Mouse (Mus musculus) inflammation-experienced regulatory T-cells, adult 16 weeks (primary cell): Measurements from ENCODE around the gene Hao1. TPM values are rescaled to one million over a fixed set of nuclear protein-coding genes. Genes with fewer than 3 reads are reported as not detected.

Experiments
- polyA plus RNA-seq: library from polyadenylated mRNA; unstranded; fragments of 100-300 nt; shearing (Covaris generic); gene quantifications from one replicate; pipeline ENCODE4 v1.2.1, GENCODE M21; 2017

Gene Hao1
- not detected for polyA plus RNA-seq

GRCm38 (mm10) chr2:134554221-134554727 lies at the start of gene Hao1:
TSS of gene Hao1 (minus strand) at chr2:134554368.

Other genes starting within 250 kb of the Hao1 start
- 35.0 TPM for gene Tmx4, start 89.8 kb upstream of the Hao1 start, polyA plus RNA-seq
- gene Plcb1, start 231.7 kb upstream of the Hao1 start, polyA plus RNA-seq = not detected